Mouse (Mus musculus): Measurements from ENCODE around the gene Mpo. TPM values are rescaled to one million over a fixed set of nuclear protein-coding genes. Genes with fewer than 3 reads are reported as not detected.

The Mpo gene
- 1 to 10 TPM; 4.8 to 6.2 TPM for total RNA-seq (2021)
- long read RNA-seq, experiment 1, partial matches to known transcripts: 9 of 9 reads
- long read RNA-seq, experiment 1, other reads (novel, unspliced or antisense): 0 of 9 reads
- long read RNA-seq, experiment 2, partial matches to known transcripts: 1 of 1 reads
- long read RNA-seq, experiment 2, other reads (novel, unspliced or antisense): 0 of 1 reads

- no peak for DNase-seq
Observed at GRCm38 (mm10) chr11:87793460-87793859, at the start of gene Mpo. Mpo (plus strand) TSS chr11:87793581.

- no peak for DNase-seq
Observed at GRCm38 (mm10) chr11:87743691-87744090, 49.7 kb upstream of the Mpo start.

GRCm38 (mm10) chr11:87744964-87745363, 48.4 kb upstream of the Mpo start:
- no peak for DNase-seq

- DNase-seq: no peak
Observed at GRCm38 (mm10) chr11:87745632-87746555, 47.5 kb upstream of the Mpo start.

- DNase-seq: no peak
Observed at GRCm38 (mm10) chr11:87747312-87747711, 46.1 kb upstream of the Mpo start.

- DNase-seq: no peak
Observed at GRCm38 (mm10) chr11:87747716-87748115, 45.7 kb upstream of the Mpo start.

- peak; percentile 18 for DNase-seq
Observed at GRCm38 (mm10) chr11:87748132-87749119, 45.0 kb upstream of the Mpo start.

GRCm38 (mm10) chr11:87749192-87750042, 44.0 kb upstream of the Mpo start:
- DNase-seq: peak; percentile 29

- DNase-seq: no peak
Observed at GRCm38 (mm10) chr11:87750043-87750421, 43.3 kb upstream of the Mpo start.

- no peak for DNase-seq
Observed at GRCm38 (mm10) chr11:87750521-87750920, 42.9 kb upstream of the Mpo start.

- DNase-seq: no peak
Observed at GRCm38 (mm10) chr11:87751031-87751430, 42.4 kb upstream of the Mpo start.

GRCm38 (mm10) chr11:87751491-87751966, 41.9 kb upstream of the Mpo start:
- DNase-seq: no peak

GRCm38 (mm10) chr11:87752307-87752706, 41.1 kb upstream of the Mpo start:
- DNase-seq: no peak

GRCm38 (mm10) chr11:87753255-87753654, 40.1 kb upstream of the Mpo start:
- DNase-seq: no peak

GRCm38 (mm10) chr11:87753891-87754501, 39.4 kb upstream of the Mpo start:
- no peak for DNase-seq

GRCm38 (mm10) chr11:87754603-87755002, 38.8 kb upstream of the Mpo start:
- DNase-seq: no peak

- DNase-seq: peak; percentile 44
Observed at GRCm38 (mm10) chr11:87755360-87756017, 37.9 kb upstream of the Mpo start.

GRCm38 (mm10) chr11:87756251-87756820, 37.0 kb upstream of the Mpo start:
- no peak for DNase-seq

- no peak for DNase-seq
Observed at GRCm38 (mm10) chr11:87757001-87757954, 36.1 kb upstream of the Mpo start.

Data from adrenal gland, postnatal 10 days (tissue).